Mouse (Mus musculus): ENCODE measurements around the gene Urod.

Urod gene

DNA sequence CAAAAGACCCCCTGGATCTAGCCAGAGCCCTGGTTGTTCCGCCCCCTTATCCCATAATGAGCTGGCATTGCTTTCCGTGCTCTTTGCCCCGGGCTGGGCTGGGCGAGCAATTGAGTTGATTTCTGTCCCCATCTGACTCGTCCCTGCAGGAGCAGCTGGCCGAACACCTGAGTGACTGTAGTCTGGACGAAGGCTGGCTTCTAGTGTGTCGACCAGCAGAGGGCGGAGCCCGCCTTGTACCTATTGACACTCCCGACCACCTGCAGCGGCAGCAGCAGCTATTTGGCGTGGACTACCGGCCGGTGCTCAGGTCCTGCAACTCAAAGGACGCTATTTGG, 1.6 kb upstream of the Urod start:
- in situ Hi-C loops (cut with MboI, MseI): loop anchor here (5.0 kb wide), 2 partner anchors 137 to 147 kb away; partner anchors contain the start of gene Plk3 (in 1 of the 2)

DNA sequence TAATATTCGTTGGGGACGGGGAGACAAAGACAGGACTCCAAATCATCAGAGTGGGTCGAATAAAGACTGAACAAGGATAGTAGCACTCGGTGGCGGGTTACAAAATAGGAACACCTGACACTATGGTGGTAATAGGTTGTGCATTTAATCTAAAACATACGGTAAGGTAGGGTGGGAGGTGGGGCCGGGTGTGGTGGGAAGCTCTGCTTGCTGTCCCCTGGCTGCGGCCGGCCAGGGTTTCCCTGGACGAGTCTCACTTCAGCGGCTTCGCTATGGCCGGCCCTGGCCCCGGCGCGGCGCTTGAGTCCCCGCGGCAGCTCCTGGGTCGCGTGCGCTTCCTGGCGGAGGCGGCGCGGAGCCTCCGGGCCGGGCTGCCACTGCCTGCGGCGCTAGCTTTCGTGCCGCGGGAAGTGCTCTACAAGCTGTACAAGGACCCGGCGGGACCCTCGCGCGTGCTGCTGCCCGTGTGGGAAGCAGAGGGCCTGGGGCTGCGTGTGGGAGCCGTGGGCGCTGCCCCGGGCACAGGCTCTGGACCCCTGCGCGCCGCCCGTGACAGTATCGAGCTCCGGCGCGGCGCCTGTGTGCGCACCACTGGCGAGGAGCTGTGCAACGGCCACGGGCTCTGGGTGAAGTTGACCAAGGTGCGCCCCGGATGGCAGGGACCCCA, 1.1 kb upstream of the Urod start, which contains the start of gene Hectd3:
Gene Hectd3 (plus strand): TSS at position 187 of the 667 bp plus-strand sequence.
- in situ Hi-C loops (cut with MboI, MseI): loop anchor here (5.0 kb wide), 2 partner anchors 137 to 147 kb away; partner anchors contain the start of gene Plk3 (in 1 of the 2)

DNA sequence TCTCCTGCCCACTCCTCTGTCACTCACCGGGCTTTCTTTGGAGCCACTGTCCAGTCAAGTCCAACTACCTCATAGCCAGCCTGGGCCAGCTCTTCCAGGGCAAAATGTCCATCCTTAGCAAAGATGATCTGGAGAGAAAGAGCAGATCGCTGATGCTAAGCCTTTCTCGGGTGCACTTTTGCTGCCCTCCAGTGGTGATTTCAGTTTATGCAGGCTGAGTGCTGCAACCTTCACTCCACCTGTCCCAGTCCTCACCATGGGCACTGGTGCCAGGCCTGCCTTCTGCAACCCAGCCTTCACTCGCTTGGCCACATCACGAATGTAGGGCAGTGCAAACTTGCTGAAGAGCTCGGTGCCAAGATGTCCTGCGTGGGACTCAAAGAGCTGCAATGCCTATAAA, 2.8 kb downstream of the Urod start:
- in situ Hi-C loops (cut with MboI, MseI): loop anchor here (5.0 kb wide), 1 partner anchor 169 kb away; the partner anchor contains the start of gene Hpdl (in 2 of the 2)

DNA sequence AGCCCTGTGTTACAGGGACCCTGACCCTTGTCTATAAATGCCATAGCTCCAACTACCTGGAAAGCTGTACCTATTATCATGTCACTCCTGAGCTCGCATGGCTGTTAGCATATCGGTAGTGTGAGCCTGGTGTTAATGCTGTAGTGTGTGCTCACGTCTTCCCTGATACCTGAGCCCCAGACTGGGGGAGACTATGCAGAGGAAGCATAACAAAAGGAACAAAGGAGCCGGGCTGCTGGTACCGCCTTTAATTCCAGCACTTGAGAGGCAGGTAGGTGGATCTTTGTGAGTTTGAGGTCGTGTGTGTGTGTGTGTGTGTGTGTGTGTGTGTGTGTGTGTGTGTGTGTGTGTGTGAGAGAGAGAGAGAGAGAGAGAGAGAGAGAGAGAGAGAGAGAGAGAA, 4.5 kb downstream of the Urod start:
- in situ Hi-C loops (cut with MboI, MseI): loop anchor here (5.0 kb wide), 1 partner anchor 167 kb away; the partner anchor contains the start of gene Hpdl (in 2 of the 2)

DNA sequence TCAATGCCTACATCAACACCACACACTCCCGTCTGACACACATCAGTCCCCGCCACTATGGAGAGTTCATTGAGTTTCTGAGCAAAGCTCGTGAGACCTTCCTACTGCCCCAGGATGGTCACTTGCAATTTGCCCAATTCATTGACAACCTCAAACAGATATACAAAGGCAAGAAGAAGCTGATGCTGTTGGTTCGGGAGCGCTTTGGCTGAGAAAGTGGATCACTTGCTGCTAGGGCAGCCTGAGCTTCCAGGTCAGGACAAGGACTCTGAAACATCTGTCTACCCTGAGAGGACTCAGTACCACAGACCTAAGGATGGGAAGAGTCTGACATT, 7.1 kb downstream of the Urod start:
- in situ Hi-C loops (cut with MboI, MseI): no loop called here

DNA sequence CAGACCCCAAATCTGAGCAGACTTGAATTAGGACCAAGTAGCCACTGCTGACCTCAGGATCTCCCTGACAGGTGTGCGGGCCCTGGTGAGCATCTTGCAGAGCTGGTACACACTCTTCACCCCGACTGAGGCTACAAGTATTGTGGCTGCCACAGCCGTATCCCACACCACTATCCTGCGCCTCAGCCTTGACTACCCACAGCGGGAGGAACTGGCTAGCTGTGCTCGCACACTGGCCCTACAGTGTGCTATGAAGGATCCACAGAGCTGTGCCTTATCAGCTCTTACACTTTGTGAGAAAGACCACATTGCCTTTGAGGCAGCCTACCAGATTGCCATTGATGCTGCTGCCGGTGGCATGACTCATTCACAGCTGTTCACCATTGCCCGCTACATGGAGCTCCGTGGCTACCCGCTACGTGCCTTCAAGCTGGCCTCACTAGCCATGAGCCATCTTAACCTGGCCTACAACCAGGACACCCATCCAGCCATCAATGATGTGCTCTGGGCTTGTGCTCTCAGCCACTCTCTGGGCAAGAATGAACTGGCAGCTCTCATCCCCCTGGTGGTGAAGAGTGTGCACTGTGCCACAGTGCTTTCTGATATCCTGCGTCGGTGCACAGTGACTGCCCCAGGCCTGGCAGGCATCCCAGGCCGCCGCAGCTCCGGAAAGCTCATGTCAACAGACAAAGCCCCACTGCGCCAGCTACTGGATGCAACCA, 7.7 kb downstream of the Urod start:
- in situ Hi-C loops (cut with MboI, MseI): no loop called here

DNA sequence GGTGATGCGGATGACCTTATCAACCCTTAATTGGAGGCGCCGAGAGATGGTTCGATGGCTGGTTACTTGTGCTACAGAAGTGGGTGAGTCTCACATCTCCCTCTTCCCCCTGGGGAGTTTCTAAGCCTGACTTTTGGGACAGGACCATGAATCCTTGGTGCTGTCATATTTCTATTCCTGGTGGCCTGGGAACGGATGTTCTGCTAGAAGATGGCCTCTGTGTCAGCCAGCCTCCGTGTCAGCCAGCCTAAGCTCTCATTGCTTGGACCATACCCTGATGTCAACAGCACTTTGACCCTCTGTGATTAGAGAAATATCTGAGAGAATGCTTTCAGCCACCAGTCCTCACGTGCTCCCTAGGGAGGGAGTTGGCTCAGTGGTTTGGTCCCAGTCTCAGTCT, 8.5 kb downstream of the Urod start:
- in situ Hi-C loops (cut with MboI, MseI): no loop called here

DNA sequence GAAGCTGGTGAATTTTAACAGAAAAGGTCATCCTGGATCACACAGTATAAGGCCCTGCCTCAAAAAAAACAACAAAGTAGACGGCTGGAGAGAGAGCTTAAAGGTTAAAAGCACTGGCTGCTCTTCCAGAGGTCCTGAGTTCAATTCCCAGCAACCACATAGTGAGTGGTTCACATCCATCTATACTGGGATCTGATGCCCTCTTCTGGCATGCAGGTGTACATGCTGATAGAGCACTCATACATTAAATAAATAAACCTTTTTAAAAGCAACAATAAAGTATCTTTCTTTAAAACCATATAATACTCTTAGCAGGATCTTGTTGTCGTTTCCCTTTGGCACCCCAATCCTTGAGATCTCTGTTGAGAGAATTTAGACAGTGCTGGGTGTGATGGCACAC, 17.7 kb downstream of the Urod start:
- in situ Hi-C loops (cut with MboI, MseI): no loop called here

DNA sequence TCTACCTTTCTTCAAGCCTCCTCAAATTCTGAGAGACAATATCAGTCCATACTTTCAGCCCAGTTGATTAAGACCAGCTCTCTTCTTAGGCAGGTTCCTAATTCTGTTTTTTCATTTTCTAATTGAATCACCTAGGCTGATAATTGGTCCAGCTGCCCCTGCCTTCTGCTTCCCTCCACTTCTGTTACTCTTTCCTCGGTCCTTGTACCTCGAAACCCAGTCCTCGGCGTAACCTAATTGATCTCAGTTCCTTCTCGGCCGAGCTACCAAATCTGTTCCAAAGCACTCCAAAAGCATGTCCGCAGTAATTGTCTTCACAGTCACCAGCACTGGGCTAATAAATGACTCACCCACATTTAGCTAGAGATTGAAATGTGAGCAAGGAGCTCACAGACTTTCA, 39.3 kb downstream of the Urod start:
- in situ Hi-C loops (cut with MboI, MseI): no loop called here

DNA sequence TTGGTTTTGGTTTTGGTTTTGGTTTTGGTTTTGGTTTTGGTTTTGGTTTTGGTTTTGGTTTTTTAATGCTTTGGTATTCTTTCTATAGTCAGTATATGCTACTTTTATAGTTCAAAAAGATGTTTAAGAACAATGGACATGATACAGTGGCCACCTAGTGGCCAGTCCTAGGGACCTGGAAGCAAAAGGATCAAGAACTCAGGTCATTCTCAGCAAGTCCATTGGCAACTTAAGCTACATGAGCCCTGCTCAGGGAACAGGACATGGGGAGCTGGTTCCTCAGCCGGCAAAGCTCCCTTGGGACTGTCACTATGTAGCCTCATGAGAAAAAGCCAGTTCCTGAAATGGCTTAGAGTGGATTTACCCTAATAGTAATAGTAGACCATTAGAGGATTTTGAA, 42.6 kb downstream of the Urod start:
- in situ Hi-C loops (cut with MboI, MseI): no loop called here

DNA sequence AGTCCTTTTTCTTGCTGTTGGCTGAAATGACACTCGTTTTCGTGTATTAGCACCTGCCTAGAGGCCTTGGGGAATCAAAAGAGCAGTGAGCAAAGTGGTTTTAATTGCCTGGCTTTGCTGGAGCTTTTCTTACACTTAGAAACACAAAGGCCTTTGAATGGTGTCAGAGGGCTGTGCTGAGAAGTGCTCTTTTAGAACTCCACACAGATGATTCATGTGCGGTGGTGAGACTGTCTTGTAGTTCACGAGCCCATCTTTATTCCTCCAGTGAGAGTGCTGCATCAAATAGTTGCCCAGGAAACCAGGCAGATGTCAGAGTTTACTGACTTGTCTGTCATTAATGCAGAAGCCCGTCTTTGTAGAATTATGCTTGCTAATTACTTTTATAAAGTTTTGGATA, 50.2 kb downstream of the Urod start:
- in situ Hi-C loops (cut with MboI, MseI): no loop called here

DNA sequence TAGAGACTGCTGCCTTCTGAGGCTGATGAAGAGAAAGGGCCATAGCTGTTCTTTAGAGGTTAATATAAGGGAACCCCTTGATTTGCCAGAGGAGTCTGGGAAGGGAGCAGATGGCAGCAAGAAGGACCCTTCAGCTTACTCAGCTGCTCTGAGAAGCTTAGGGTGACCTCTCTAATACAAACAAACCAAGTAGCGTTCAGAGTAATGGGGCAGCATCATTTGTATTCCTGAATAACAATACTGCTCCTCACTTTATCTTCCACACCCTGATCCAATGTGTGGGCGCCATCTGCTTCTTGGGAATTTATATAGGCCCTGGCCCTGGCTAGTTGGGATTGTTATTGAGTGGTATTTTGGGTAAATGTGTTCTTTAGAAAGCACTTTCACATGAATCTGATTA, 51.5 kb downstream of the Urod start:
- in situ Hi-C loops (cut with MboI, MseI): no loop called here

Measured in T-helper 17 cell (primary cell).